Mouse (Mus musculus) liver, embryonic 18 days (tissue): Measurements from ENCODE around the gene Prr22. TPM values are rescaled to one million over a fixed set of nuclear protein-coding genes. Genes with fewer than 3 reads are reported as not detected.

Source experiments
- polyA plus RNA-seq: library from polyadenylated mRNA; depleted of rRNA; stranded (reverse); fragments of >200 nt; gene quantifications from 2 replicates; pipeline ENCODE4 v1.2.3, GENCODE M21; 2012; rRNA removed

Prr22 gene
- 0.54 and 0.63 TPM in 2 replicates for polyA plus RNA-seq

GRCm38 (mm10) chr17:56769950-56770349, at the start of gene Prr22:
Prr22 (plus strand) TSS chr17:56770250.

GRCm38 (mm10) chr17:56757416-56758123, 12.5 kb upstream of the Prr22 start, which contains the start of gene Nrtn:
Nrtn (minus strand) TSS chr17:56757530.

GRCm38 (mm10) chr17:56764474-56765354, 5.3 kb upstream of the Prr22 start, which contains the start of gene Dus3l:
Dus3l (plus strand) TSS chr17:56764757.

Other genes starting within 250 kb of the Prr22 start
- gene Gm20219, start 215.9 kb upstream of the Prr22 start, polyA plus RNA-seq, result 0.30 and 0.31 TPM in 2 replicates
- gene Safb2, start 185.7 kb upstream of the Prr22 start, polyA plus RNA-seq, result 26.2 and 32.8 TPM in 2 replicates
- 30.5 and 36.2 TPM in 2 replicates for gene Safb, start 185.4 kb upstream of the Prr22 start, polyA plus RNA-seq
- gene 2410015M20Rik, start 160.5 kb upstream of the Prr22 start, polyA plus RNA-seq, result 112 and 130 TPM in 2 replicates
- gene Rpl36, start 156.8 kb upstream of the Prr22 start, polyA plus RNA-seq, result 2,016 and 2,146 TPM in 2 replicates
- 49.0 and 55.3 TPM in 2 replicates for gene Lonp1, start 143.4 kb upstream of the Prr22 start, polyA plus RNA-seq
- gene Catsperd, start 142.1 kb upstream of the Prr22 start, polyA plus RNA-seq, result 0.78 and 0.80 TPM in 2 replicates
- gene Ranbp3, start 97.0 kb upstream of the Prr22 start, polyA plus RNA-seq, result 29.8 and 33.2 TPM in 2 replicates
- gene Ndufa11, start 52.5 kb upstream of the Prr22 start, polyA plus RNA-seq, result 126 and 130 TPM in 2 replicates
- 3.6 and 3.7 TPM in 2 replicates for gene Vmac, start 52.2 kb upstream of the Prr22 start, polyA plus RNA-seq
- 1.1 and 1.3 TPM in 2 replicates for gene Nrtn, start 12.7 kb upstream of the Prr22 start, polyA plus RNA-seq
- gene Dus3l, start 5.5 kb upstream of the Prr22 start, polyA plus RNA-seq, result 13.6 and 16.6 TPM in 2 replicates
- 4.3 and 5.1 TPM in 2 replicates for gene Rfx2, start 60.8 kb downstream of the Prr22 start, polyA plus RNA-seq
- not detected in 2 replicates for gene Acsbg2, start 104.2 kb downstream of the Prr22 start, polyA plus RNA-seq
- gene 1700061G19Rik, start 105.2 kb downstream of the Prr22 start, polyA plus RNA-seq, result 0.02 and 0.04 TPM in 2 replicates
- 8.8 and 11.0 TPM in 2 replicates for gene Mllt1, start 165.2 kb downstream of the Prr22 start, polyA plus RNA-seq
- not detected in 2 replicates for gene Acer1, start 211.9 kb downstream of the Prr22 start, polyA plus RNA-seq
- 62.4 and 68.4 TPM in 2 replicates for gene Clpp, start 220.1 kb downstream of the Prr22 start, polyA plus RNA-seq
- 12.0 and 13.6 TPM in 2 replicates for gene Alkbh7, start 227.1 kb downstream of the Prr22 start, polyA plus RNA-seq
- gene Pspn, start 229.8 kb downstream of the Prr22 start, polyA plus RNA-seq, result not detected in 2 replicates
- gene Gtf2f1, start 241.0 kb downstream of the Prr22 start, polyA plus RNA-seq, result 33.5 and 35.4 TPM in 2 replicates
- not detected in 2 replicates for gene Gm17949, start 241.2 kb downstream of the Prr22 start, polyA plus RNA-seq